Mouse (Mus musculus) liver, adult 2 months (tissue): ENCODE results near the gene Kdm5b. TPM values are rescaled to one million over a fixed set of nuclear protein-coding genes. Genes with fewer than 3 reads are reported as not detected.

Experiments used
- DNase-seq: peaks from one replicate; pipeline ENCODE4 v3.0.0-alpha.2; 2011; ENCODE audit warnings: low read depth, low spot score; ENCODE audit errors: extremely low read depth
- H3K27ac ChIP-seq: fragments of 200-500 bp; replicated peaks from 2 replicates; pipeline ENCODE4 v1.5.1; 2012; ENCODE audit warnings: low read depth, mild to moderate bottlenecking, control low read depth, inconsistent platforms, low read length; ENCODE audit not compliant: insufficient read depth
- H3K27me3 ChIP-seq: fragments of 200-500 bp; 2 replicates; pipeline ENCODE4 v1.6.1; 2012; ENCODE audit warnings: mild to moderate bottlenecking, moderate library complexity, low read length, inconsistent platforms; ENCODE audit not compliant: control insufficient read depth, insufficient read depth
- H3K36me3 ChIP-seq: fragments of 200-500 bp; 2 replicates; pipeline ENCODE4 v1.6.1; 2012; ENCODE audit warnings: low read length, inconsistent platforms; ENCODE audit not compliant: control insufficient read depth, insufficient read depth
- H3K4me1 ChIP-seq: fragments of 200-500 bp; 2 replicates; pipeline ENCODE4 v1.6.1; 2011; ENCODE audit warnings: low read length; ENCODE audit not compliant: control insufficient read depth, insufficient read depth
- H3K4me3 ChIP-seq: fragments of 200-500 bp; 2 replicates; pipeline ENCODE4 v1.5.1; 2011; ENCODE audit warnings: low read depth, mild to moderate bottlenecking, control low read depth, low read length, moderate library complexity; ENCODE audit not compliant: insufficient read depth
- H3K79me2 ChIP-seq: fragments of 200-500 bp; 2 replicates; pipeline ENCODE4 v1.6.1; 2012; ENCODE audit warnings: inconsistent platforms, mild to moderate bottlenecking, low read length, moderate library complexity; ENCODE audit not compliant: control insufficient read depth, insufficient read depth
- H3K9ac ChIP-seq: fragments of 200-500 bp; 2 replicates; pipeline ENCODE4 v1.6.1; 2012; ENCODE audit warnings: low read depth, mild to moderate bottlenecking, control low read depth, inconsistent platforms, low read length
- CTCF ChIP-seq: fragments of 200-500 bp; IDR thresholded peaks from 2 replicates; pipeline ENCODE4 v1.5.1; 2011; ENCODE audit warnings: low read depth, low read length, control low read depth
- POLR2A ChIP-seq: fragments of 200-500 bp; IDR thresholded peaks from 2 replicates; pipeline ENCODE4 v1.6.1; 2011; ENCODE audit warnings: low read length, control low read depth; ENCODE audit not compliant: insufficient read depth; ENCODE audit errors: extremely low read depth
- WGBS: fragments of 180-500 bp; shearing (Covaris S2); methylation state at CpG from one replicate; pipeline ENCODE4 v1.1.7; 2018; 5-methylcytosine and 5-hydroxymethylcytosine counted together
- polyA plus RNA-seq: library from polyadenylated mRNA; depleted of rRNA; stranded (reverse); fragments of >200 nt; gene quantifications from 2 replicates; pipeline ENCODE4 v1.2.3, GENCODE M21; 2012
- total RNA-seq: library from RNA; depleted of rRNA; stranded (reverse); fragments of >200 nt; gene quantifications from 2 replicates; pipeline ENCODE4 v1.2.3, GENCODE M21; 2014

Kdm5b gene
- total and polyA plus RNA-seq, 2 experiments, result 6.8 to 9.2 TPM

- no peaks in the 10 kb centered on the region for H3K27me3 ChIP-seq
- H3K36me3 ChIP-seq, result no peaks in the 10 kb centered on the region
- H3K4me1 ChIP-seq, result peaks cover 10% of the 10 kb centered on the region; the same call in 1 of the 2 replicates
- H3K27ac ChIP-seq, result no peak overlapping the region
- H3K9ac ChIP-seq, result no peak overlapping the region
- no peak overlapping the region for H3K4me3 ChIP-seq
- H3K79me2 ChIP-seq, result peaks cover 45% of the 10 kb centered on the region
- no peak for DNase-seq
- TF ChIP-seq CTCF (no peak), POLR2A (no peak)
- WGBS, result 64% methylated on average over 3 of the region's 3 CpGs
Measured at GRCm38 (mm10) chr1:134563726-134564125, 3.8 kb downstream of the Kdm5b start.

- no peaks in the 10 kb centered on the region for H3K27me3 ChIP-seq
- no peak overlapping the region for H3K9ac ChIP-seq
- H3K4me3 ChIP-seq, result no peak overlapping the region
- DNase-seq, result no peak
- H3K79me2 ChIP-seq, result peaks cover 48% of the 10 kb centered on the region
- no peak for TF ChIP-seq CTCF
- TF ChIP-seq POLR2A, result no peak
- H3K4me1 ChIP-seq, result peaks cover 11% of the 10 kb centered on the region; the same call in 1 of the 2 replicates
- WGBS, result 19% methylated on average over 1 of the region's 1 CpGs
- no peaks in the 10 kb centered on the region for H3K36me3 ChIP-seq
- H3K27ac ChIP-seq, result no peak overlapping the region
Measured at GRCm38 (mm10) chr1:134567511-134567910, 7.5 kb downstream of the Kdm5b start.

- H3K4me3 ChIP-seq, result no peak overlapping the region
- peaks cover 45% of the 10 kb centered on the region for H3K79me2 ChIP-seq
- H3K27me3 ChIP-seq, result no peaks in the 10 kb centered on the region
- no peak overlapping the region for H3K27ac ChIP-seq
- DNase-seq, result no peak
- H3K36me3 ChIP-seq, result no peaks in the 10 kb centered on the region
- 88% methylated on average over 9 of the region's 9 CpGs for WGBS
- H3K9ac ChIP-seq, result no peak overlapping the region
- peaks cover 13% of the 10 kb centered on the region for H3K4me1 ChIP-seq
- no peak for TF ChIP-seq POLR2A
Measured at GRCm38 (mm10) chr1:134570171-134570570, 10.2 kb downstream of the Kdm5b start.

- no peak for DNase-seq
- Histone ChIP-seq H3K27ac (no peak overlapping the region), H3K27me3 (no peaks in the 10 kb centered on the region), H3K79me2 (peaks cover 50% of the 10 kb centered on the region), H3K4me3 (no peak overlapping the region), H3K4me1 (peaks cover 17% of the 10 kb centered on the region), H3K36me3 (no peaks in the 10 kb centered on the region), H3K9ac (no peak overlapping the region)
- WGBS, result 74% methylated on average over 3 of the region's 3 CpGs
- TF ChIP-seq POLR2A, result no peak
- no peak for TF ChIP-seq CTCF
Measured at GRCm38 (mm10) chr1:134570631-134571030, 10.7 kb downstream of the Kdm5b start.

- H3K4me3 ChIP-seq, result no peak overlapping the region
- no peak overlapping the region for H3K9ac ChIP-seq
- H3K36me3 ChIP-seq, result no peaks in the 10 kb centered on the region
- no peak for DNase-seq
- no peaks in the 10 kb centered on the region for H3K27me3 ChIP-seq
- 64% methylated on average over 1 of the region's 1 CpGs for WGBS
- H3K27ac ChIP-seq, result no peak overlapping the region
- TF ChIP-seq CTCF (no peak), POLR2A (no peak)
- H3K4me1 ChIP-seq, result peaks cover 16% of the 10 kb centered on the region
- H3K79me2 ChIP-seq, result peaks cover 44% of the 10 kb centered on the region; the same call in 1 of the 2 replicates
Measured at GRCm38 (mm10) chr1:134573300-134573931, 13.4 kb downstream of the Kdm5b start.

- H3K27ac ChIP-seq, result no peak overlapping the region
- H3K4me3 ChIP-seq, result no peak overlapping the region
- no peaks in the 10 kb centered on the region for H3K27me3 ChIP-seq
- TF ChIP-seq CTCF (no peak), POLR2A (no peak)
- H3K36me3 ChIP-seq, result no peaks in the 10 kb centered on the region
- no peak for DNase-seq
- peaks cover 16% of the 10 kb centered on the region for H3K4me1 ChIP-seq
- no peak overlapping the region for H3K9ac ChIP-seq
- 74% methylated on average over 5 of the region's 5 CpGs for WGBS
- H3K79me2 ChIP-seq, result peaks cover 40% of the 10 kb centered on the region; the same call in 1 of the 2 replicates
Measured at GRCm38 (mm10) chr1:134573932-134574315, 14.0 kb downstream of the Kdm5b start.
